Mouse (Mus musculus) brain, embryonic 14.5 days (tissue): ENCODE results near the gene Lpin2.

Experiments
- CTCF ChIP-seq: fragments of 200-500 bp; IDR thresholded peaks from 2 replicates; pipeline ENCODE4 v1.5.1; 2012; ENCODE audit warnings: inconsistent platforms, mild to moderate bottlenecking, moderate library complexity, borderline replicate concordance; ENCODE audit not compliant: insufficient read depth, insufficient read length; ENCODE audit errors: extremely low read depth
- POLR2A ChIP-seq: fragments of 200-500 bp; IDR thresholded peaks from 2 replicates; pipeline ENCODE4 v1.6.1; 2012; ENCODE audit warnings: mild to moderate bottlenecking, inconsistent platforms, borderline replicate concordance; ENCODE audit not compliant: poor library complexity, insufficient read depth, insufficient read length, severe bottlenecking; ENCODE audit errors: extremely low read depth

DNA sequence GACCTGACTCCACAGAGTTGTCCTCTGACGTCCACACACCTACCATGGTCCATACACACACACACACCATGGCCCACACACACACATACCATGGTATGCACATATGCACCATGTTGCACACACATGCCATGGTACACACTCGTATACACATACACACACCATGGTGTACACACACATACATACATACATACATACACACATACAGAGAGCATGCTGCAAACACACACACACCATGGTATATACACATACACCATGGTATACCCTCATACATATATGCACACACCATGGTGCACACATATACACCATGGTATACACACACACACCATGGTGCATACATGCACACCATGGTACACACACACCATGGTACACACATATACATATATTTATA lies 45.0 kb upstream of the Lpin2 start:
- TF ChIP-seq CTCF, result no peak
- TF ChIP-seq POLR2A, result no peak
